Mouse (Mus musculus) urinary bladder, adult 2 months (tissue): ENCODE data around the gene Nfix. TPM values are rescaled to one million over a fixed set of nuclear protein-coding genes. Genes with fewer than 3 reads are reported as not detected.
A peak's percentile ranks its signal among the peaks of the same experiment; 100 is the strongest.

Source experiments
- DNase-seq: peaks from one replicate; pipeline ENCODE4 v3.0.0; 2022; ENCODE audit warnings: low spot score
- polyA plus RNA-seq: library from polyadenylated mRNA; depleted of rRNA; stranded (reverse); fragments of >200 nt; gene quantifications from 2 replicates; pipeline ENCODE4 v1.2.3, GENCODE M21; 2012

The Nfix gene
- polyA plus RNA-seq, 1 experiment: 21.7 TPM

GRCm38 (mm10) chr8:84738715-84739400, 61.3 kb downstream of the Nfix start:
- no peak for DNase-seq

GRCm38 (mm10) chr8:84738266-84738665, 61.9 kb downstream of the Nfix start:
- DNase-seq: no peak

- peak; percentile 60 for DNase-seq
Observed at GRCm38 (mm10) chr8:84737608-84738007, 62.5 kb downstream of the Nfix start.

- no peak for DNase-seq
Observed at GRCm38 (mm10) chr8:84736521-84736920, 63.6 kb downstream of the Nfix start.

- no peak for DNase-seq
Observed at GRCm38 (mm10) chr8:84735597-84735996, 64.5 kb downstream of the Nfix start.

- no peak for DNase-seq
Observed at GRCm38 (mm10) chr8:84734680-84735079, 65.5 kb downstream of the Nfix start.

GRCm38 (mm10) chr8:84733959-84734358, 66.2 kb downstream of the Nfix start:
- DNase-seq: no peak

- no peak for DNase-seq
Observed at GRCm38 (mm10) chr8:84732996-84733395, 67.1 kb downstream of the Nfix start.

GRCm38 (mm10) chr8:84732545-84732944, 67.6 kb downstream of the Nfix start:
- no peak for DNase-seq

- no peak for DNase-seq
Observed at GRCm38 (mm10) chr8:84731371-84732177, 68.6 kb downstream of the Nfix start.

GRCm38 (mm10) chr8:84730541-84731370, 69.4 kb downstream of the Nfix start:
- DNase-seq: no peak

GRCm38 (mm10) chr8:84729921-84730362, 70.2 kb downstream of the Nfix start:
- no peak for DNase-seq

- DNase-seq: no peak
Observed at GRCm38 (mm10) chr8:84728474-84728873, 71.7 kb downstream of the Nfix start.

- DNase-seq: no peak
Observed at GRCm38 (mm10) chr8:84725941-84726259, 74.2 kb downstream of the Nfix start.

GRCm38 (mm10) chr8:84725246-84725940, 74.8 kb downstream of the Nfix start:
- DNase-seq: no peak

- DNase-seq: no peak
Observed at GRCm38 (mm10) chr8:84724683-84725082, 75.5 kb downstream of the Nfix start.

GRCm38 (mm10) chr8:84723571-84723900, 76.6 kb downstream of the Nfix start:
- DNase-seq: no peak

- no peak for DNase-seq
Observed at GRCm38 (mm10) chr8:84722850-84723570, 77.1 kb downstream of the Nfix start, which contains the start of gene G430095P16Rik. G430095P16Rik (plus strand) TSS chr8:84723007.

GRCm38 (mm10) chr8:84722530-84722849, 77.7 kb downstream of the Nfix start:
- DNase-seq: no peak

GRCm38 (mm10) chr8:84718959-84719690, 81.0 kb downstream of the Nfix start:
- DNase-seq: no peak

GRCm38 (mm10) chr8:84718476-84718875, 81.7 kb downstream of the Nfix start:
- no peak for DNase-seq
